Mouse (Mus musculus) brown adipose tissue, adult 24 weeks (tissue): ENCODE data around the gene Ptprcap. TPM values are rescaled to one million over a fixed set of nuclear protein-coding genes. Genes with fewer than 3 reads are reported as not detected.

Source experiments
- H3K27ac ChIP-seq: fragments of 200-500 bp; replicated peaks from 2 replicates; pipeline ENCODE4 v1.5.1; 2012; ENCODE audit warnings: low read depth, mild to moderate bottlenecking, low read length
- H3K4me1 ChIP-seq: fragments of 200-500 bp; 2 replicates; pipeline ENCODE4 v1.6.1; 2012; ENCODE audit warnings: low read length, mixed read lengths; ENCODE audit not compliant: control insufficient read depth, insufficient read depth, insufficient read length
- H3K4me3 ChIP-seq: fragments of 200-500 bp; 2 replicates; pipeline ENCODE4 v1.5.1; 2012; ENCODE audit warnings: low read depth, mild to moderate bottlenecking, low read length, moderate library complexity; ENCODE audit not compliant: insufficient read depth
- polyA plus RNA-seq: library from polyadenylated mRNA; stranded (reverse); fragments of >200 nt; gene quantifications from 2 replicates; pipeline ENCODE4 v1.2.4, GENCODE M21; 2012; ENCODE audit not compliant: missing spikeins, insufficient read depth, insufficient read length

Gene Ptprcap
- polyA plus RNA-seq, 1 experiment = 1.3 TPM

DNA sequence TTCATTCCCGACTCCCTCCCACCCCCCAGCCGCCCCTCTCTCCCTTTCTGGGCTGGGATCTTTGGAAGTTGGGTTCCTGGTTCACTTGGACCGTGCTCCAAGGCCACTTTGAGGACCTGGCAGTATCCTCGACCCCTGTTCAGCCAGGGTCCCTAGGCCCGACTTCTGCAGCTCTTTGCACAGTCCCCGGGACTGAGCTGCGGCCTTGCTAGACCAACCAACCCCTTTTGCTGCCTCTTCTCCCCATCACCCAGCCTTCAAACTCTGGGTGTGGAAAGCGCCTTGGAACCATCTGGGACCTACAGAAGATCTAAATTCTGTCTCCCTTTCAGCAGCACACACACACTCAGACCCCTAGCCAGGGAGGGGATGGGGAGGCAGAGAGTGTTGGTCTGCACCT lies 4.6 kb upstream of the Ptprcap start:
- H3K4me1 ChIP-seq = peaks cover 47% of the 10 kb centered on the region
- peak overlapping the region; percentile 80 for H3K4me3 ChIP-seq
- peak overlapping the region; percentile 71 for H3K27ac ChIP-seq

DNA sequence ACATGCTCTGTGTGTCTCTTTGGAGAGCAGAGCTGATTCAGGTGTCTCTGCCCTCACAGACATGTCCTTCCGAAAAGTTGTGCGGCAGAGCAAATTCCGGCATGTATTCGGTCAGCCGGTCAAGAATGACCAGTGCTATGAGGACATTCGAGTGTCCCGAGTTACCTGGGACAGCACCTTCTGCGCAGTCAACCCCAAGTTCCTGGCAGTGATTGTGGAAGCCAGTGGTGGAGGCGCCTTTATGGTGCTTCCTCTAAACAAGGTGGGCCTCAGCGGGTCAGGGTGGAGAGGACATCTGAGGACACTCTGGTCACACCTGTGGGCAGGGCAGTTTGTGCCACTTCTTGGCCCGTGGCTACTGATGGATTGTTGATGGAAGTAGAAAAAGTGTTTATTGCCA lies 4.1 kb upstream of the Ptprcap start:
- Histone ChIP-seq H3K4me3 (peak overlapping the region; percentile 80), H3K4me1 (peaks cover 42% of the 10 kb centered on the region), H3K27ac (peak overlapping the region; percentile 71; the same call in 1 of the 2 replicates)

- H3K4me1 ChIP-seq = peaks cover 36% of the 10 kb centered on the region
- H3K4me3 ChIP-seq = peak overlapping the region; percentile 80
- no peak overlapping the region for H3K27ac ChIP-seq
These were observed 3.5 kb upstream of the Ptprcap start for GRCm38 (mm10) chr19:4149764-4150461.

- H3K4me3 ChIP-seq = no peak overlapping the region
- H3K4me1 ChIP-seq = peaks cover 31% of the 10 kb centered on the region
- no peak overlapping the region for H3K27ac ChIP-seq
These were observed 2.6 kb upstream of the Ptprcap start for GRCm38 (mm10) chr19:4150567-4151487.

DNA sequence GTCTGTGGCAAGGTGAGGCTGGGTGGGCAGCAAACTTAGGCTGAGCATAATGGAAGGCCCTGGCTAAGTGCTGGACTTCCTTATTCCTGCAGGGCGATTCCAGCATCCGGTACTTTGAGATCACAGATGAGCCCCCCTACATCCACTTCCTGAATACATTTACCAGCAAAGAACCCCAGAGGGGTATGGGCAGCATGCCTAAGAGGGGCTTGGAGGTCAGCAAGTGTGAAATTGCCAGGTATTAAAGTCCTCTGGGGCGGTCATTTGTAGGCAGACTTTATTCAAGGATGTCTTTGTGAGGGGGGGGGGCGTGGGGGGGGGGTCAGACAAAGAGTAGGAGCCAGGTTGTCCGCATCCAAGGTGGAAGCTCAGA lies 1.9 kb upstream of the Ptprcap start:
- H3K4me3 ChIP-seq = no peak overlapping the region
- H3K4me1 ChIP-seq = peaks cover 28% of the 10 kb centered on the region
- no peak overlapping the region for H3K27ac ChIP-seq

DNA sequence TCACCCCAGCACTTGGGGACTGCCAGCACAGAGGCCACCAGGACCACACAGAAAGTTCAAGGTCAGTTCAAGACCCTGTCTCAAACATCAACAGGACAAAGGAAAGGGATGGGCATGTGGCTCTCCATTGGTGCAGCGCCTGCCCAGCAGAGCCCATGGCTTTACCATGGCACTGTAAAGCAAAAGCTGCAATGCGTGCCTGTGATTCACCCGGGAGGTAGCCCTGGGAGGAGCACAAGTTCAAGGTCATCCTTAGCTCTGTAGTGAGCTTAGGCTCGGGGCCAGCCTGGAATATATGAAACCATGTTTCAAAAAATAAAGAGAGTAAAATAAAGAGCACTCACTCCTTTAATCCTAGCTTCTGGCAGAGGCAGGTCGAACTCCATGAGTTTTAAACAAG lies 1.5 kb upstream of the Ptprcap start:
- Histone ChIP-seq H3K4me1 (peaks cover 26% of the 10 kb centered on the region), H3K4me3 (no peak overlapping the region), H3K27ac (no peak overlapping the region)

DNA sequence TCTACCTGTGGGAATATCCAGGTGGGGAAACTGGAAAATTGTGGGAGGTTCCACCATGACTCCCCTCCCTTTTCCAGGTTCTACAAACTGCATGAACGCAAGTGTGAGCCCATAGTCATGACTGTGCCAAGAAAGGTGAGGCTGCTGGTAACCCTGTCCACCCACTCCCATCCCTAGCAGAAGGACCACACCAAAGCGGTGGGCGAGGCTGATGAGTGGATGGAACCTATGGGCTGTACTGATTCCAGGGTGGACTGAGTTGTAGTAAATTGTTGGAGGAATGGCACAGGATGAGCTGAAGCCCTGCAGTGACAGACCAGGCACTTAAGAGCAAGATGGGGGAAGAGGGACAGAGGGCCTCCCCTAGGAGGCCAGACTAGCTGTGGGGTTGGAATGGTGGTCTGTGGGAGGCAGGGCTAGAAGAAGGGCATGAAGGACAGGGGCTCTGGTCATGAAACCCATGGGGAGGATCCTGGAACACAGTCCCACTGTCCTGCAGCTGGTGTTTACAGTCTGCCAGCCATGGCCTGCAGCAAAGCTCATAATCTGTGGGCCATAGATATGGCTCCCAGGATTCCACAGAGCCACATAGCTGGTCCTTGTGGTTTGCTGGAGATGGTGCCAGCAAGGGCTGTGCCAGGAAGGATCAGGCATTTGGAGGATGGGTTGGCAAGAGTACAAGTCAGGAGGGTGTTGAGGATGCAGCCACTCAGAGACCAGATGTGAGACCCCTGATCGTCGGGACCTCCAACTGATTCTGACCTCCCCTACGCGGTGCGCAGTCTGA lies 766 bp upstream of the Ptprcap start:
- Histone ChIP-seq H3K4me1 (peaks cover 20% of the 10 kb centered on the region), H3K27ac (no peak overlapping the region), H3K4me3 (no peak overlapping the region)

- Histone ChIP-seq H3K4me3 (0 out of 2 replicates have a peak overlapping the region, but pooled peaks have one; percentile 2), H3K27ac (no peak overlapping the region), H3K4me1 (peaks cover 10% of the 10 kb centered on the region)
These were observed 1.2 kb downstream of the Ptprcap start for GRCm38 (mm10) chr19:4154437-4155222.

- Histone ChIP-seq H3K27ac (no peak overlapping the region), H3K4me1 (peaks cover 5% of the 10 kb centered on the region), H3K4me3 (no peak overlapping the region)
These were observed 2.0 kb downstream of the Ptprcap start for GRCm38 (mm10) chr19:4155223-4156072.

- H3K4me1 ChIP-seq = peaks cover 5% of the 10 kb centered on the region
- H3K4me3 ChIP-seq = no peak overlapping the region
- no peak overlapping the region for H3K27ac ChIP-seq
These were observed 2.7 kb downstream of the Ptprcap start for GRCm38 (mm10) chr19:4156073-4156579.

- no peak overlapping the region for H3K4me3 ChIP-seq
- H3K27ac ChIP-seq = no peak overlapping the region
- H3K4me1 ChIP-seq = peaks cover 5% of the 10 kb centered on the region
These were observed 3.4 kb downstream of the Ptprcap start for GRCm38 (mm10) chr19:4156771-4157170.

DNA sequence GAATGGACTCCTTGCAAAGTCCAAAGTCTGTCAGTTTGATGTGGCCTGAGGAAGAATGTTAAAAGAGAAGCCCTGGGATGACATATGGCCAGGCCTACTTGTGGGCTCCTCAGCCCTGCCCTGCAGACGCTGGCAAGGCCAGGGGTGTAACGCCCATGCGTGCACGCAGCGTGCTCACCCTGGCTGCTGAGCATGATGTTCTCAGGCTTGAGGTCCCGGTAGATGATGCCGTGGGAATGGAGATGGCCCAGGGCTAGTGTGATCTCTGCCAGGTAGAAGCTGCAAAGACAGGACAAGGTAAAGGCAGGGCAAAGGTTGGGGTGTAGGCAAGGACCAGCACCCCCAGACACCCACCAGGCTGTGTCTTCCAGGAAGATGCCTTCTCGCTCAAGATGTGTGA lies 5.6 kb downstream of the Ptprcap start:
- Histone ChIP-seq H3K27ac (no peak overlapping the region), H3K4me3 (no peak overlapping the region), H3K4me1 (peaks cover 7% of the 10 kb centered on the region)

GRCm38 (mm10) chr19:4162646-4163542 lies 9.5 kb downstream of the Ptprcap start, which contains the start of gene Rps6kb2:
Rps6kb2 (minus strand) TSS chr19:4163354.
- Histone ChIP-seq H3K4me1 (peaks cover 7% of the 10 kb centered on the region), H3K4me3 (peak within 1 kb of the TSS; percentile 89), H3K27ac (peak within 1 kb of the TSS; percentile 43)
